Mouse (Mus musculus) ovary, postnatal 14 days (tissue): ENCODE measurements around the gene 1700024P04Rik.

ENCODE experiments used
- DNase-seq: peaks from one replicate; pipeline ENCODE4 v3.0.0; 2022; ENCODE audit warnings: low spot score

The 1700024P04Rik gene

DNA sequence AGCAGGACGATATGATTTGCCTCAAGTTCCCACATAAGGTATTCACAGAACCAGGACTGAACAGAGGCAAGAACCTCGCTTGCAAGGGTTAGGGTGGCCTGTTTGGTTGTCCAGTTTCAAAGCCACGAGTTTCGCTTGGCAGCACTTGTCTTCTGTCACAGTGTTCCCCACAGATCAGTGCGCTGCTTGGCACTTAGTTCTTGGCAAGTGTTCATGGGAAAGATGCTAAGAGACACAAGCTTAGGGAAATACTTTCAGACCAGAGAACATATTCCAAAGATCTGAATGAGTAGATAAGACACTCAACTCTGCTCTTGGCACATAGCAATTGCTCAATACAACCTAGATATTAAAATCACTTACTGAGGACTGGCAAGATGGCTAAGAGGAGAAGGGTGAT lies 17.8 kb downstream of the 1700024P04Rik start:
- DNase-seq, result no peak

DNA sequence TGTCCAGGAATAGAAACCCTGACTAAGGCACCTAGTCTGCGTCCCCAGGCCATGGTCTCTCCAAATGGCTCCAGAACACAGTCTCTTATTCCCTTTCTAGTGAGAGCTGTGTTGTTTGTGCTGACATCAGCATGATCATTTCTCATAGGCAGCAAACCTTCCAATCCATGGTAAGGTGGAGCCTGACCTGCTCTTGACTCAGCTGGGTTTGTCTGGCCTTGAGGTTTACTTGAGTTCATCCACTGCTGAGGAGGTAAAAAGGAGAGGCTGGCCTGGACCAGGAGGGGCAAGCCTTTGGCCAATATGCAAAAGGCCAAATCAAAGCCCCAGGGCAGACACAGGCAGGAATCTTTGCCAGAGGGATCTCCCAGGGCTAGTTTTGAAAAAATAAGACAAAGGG lies 20.8 kb downstream of the 1700024P04Rik start:
- no peak for DNase-seq

DNA sequence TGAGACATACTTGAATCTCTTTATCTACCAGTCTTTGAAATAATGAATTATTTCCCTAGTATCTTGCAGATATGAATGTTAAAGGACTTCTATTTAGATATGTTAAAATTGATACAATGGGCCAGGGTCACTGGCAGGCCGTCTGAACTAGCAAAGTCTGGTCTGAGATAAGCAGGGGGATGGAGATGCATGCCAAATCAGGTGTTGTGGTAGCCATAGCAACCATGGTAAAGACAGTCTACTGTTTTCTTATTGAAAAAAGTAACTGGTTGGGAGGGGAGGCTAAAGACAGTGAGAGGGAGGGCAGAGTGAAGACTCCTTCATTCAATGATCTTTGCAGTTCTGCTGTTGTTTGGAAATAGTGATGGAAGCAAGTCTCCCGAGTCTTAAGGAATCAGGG lies 26.2 kb downstream of the 1700024P04Rik start:
- no peak for DNase-seq

- DNase-seq, result no peak
These were observed 28.2 kb downstream of the 1700024P04Rik start for GRCm38 (mm10) chr13:98956209-98956608.

DNA sequence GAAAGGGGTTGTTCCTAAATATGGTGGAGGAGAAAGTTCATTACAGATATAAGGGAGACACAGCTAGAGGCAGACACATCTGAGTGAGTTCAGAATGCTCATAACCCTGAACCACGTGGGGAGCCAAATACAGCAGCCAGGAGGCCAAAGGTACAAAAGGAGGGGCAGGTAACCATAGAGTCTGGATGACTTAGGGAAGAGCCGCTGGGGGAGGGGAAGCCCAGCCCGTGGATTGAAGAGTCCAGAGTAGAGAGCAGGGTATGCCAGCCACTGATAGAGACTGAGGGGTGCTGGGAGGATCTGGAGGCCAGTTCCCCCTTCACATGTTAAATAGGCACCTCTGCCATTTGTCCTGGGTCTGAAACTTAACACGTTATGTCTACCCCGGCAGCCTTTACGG lies 28.7 kb downstream of the 1700024P04Rik start:
- DNase-seq, result no peak

GRCm38 (mm10) chr13:98955226-98955625 lies 29.1 kb downstream of the 1700024P04Rik start:
- no peak for DNase-seq

- no peak for DNase-seq
These were observed 30.5 kb downstream of the 1700024P04Rik start for GRCm38 (mm10) chr13:98953830-98954229.

DNA sequence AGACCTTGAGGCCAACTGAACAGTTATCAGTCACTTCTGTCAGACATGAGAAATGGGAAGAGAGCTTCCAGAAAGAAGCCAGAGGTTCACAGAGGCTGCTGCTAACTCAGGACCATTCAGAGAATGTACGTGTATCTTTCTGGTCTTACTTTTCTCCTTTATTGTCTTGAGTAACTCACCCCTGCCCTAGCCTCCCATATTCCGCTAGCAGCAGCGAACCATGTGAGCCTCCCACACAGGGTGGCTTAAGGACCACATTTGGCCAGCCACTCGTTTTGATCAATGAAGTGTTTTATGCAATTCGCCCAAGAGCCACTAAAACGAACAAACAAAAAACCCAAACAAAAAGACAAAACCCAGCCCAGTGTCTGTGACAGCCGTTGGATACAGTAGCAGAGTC lies 32.4 kb downstream of the 1700024P04Rik start:
- no peak for DNase-seq

GRCm38 (mm10) chr13:98948146-98948545 lies 36.2 kb downstream of the 1700024P04Rik start:
- no peak for DNase-seq

- no peak for DNase-seq
These were observed 37.9 kb downstream of the 1700024P04Rik start for GRCm38 (mm10) chr13:98946434-98946833.

DNA sequence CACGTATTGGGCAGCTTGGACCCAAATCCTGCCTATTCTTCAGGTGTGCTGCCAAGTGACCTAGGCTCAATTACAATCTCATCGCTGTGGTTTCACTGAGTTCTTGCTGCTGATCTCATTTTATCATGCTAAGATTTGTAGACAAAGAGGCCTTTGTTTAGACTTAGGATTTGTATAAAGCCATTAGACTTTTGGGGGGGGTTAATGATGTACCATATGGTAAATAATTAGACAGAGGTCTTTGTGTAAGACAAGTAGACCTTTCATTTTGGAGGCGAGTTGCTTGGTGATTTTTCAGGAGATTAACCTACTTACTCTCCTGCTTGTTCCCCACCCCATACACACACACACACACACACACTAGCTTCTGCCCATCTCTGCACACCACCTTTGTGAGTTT lies 38.5 kb downstream of the 1700024P04Rik start:
- no peak for DNase-seq

- DNase-seq, result no peak
These were observed 39.0 kb downstream of the 1700024P04Rik start for GRCm38 (mm10) chr13:98945381-98945780.

- no peak for DNase-seq
These were observed 39.7 kb downstream of the 1700024P04Rik start for GRCm38 (mm10) chr13:98944620-98945081.

DNA sequence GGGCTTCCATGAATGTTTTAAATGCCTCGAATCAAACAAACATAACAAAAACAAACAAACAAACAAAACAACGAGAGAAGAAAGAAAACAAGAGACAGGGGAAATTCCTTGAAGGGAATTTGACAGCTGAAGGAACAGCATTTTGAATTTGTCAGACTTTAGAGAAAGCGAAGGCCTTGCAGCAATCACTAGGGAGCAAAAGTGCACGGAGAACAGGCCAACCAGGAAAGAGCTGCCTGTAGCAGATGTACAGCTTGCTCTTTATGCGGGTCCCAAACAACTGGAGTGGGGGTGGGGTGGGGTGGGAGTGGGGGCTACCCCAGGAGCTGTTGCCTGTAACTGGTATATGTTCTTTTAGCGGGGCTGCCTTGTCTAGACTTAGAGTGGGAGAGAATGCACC lies 42.0 kb downstream of the 1700024P04Rik start:
- no peak for DNase-seq

DNA sequence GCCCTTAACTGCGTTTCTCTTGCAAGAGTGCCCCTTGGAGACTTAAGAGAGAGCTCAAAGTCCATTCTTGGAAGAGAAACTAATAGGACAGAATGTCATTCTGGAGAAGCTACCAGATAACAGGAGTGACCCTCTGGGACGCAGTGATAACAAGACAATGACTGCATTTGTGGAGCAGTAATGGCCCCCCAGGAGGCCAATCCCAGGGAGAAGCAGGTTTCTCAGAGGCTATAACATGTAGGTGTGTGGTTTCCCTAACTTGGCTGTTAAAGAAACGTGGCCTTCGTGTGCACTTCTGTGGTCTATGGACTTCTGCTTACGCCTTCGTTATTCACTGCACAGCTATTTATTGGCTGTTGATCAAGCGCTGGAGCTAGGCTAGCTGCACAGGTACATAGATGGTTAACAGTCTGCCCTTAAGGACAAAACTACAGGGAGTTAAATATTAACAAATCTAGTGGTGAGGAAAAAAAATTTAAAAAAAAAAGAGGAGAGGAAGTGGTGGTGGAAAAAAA lies 42.5 kb downstream of the 1700024P04Rik start:
- DNase-seq, result no peak

- DNase-seq, result no peak
These were observed 47.3 kb downstream of the 1700024P04Rik start for GRCm38 (mm10) chr13:98937108-98937507.
